Mouse (Mus musculus): Measurements from ENCODE around the gene Rtn4rl2. TPM values are rescaled to one million over a fixed set of nuclear protein-coding genes. Genes with fewer than 3 reads are reported as not detected.

The Rtn4rl2 gene
- polyA plus RNA-seq, 1 experiment: 2.7 TPM

DNA sequence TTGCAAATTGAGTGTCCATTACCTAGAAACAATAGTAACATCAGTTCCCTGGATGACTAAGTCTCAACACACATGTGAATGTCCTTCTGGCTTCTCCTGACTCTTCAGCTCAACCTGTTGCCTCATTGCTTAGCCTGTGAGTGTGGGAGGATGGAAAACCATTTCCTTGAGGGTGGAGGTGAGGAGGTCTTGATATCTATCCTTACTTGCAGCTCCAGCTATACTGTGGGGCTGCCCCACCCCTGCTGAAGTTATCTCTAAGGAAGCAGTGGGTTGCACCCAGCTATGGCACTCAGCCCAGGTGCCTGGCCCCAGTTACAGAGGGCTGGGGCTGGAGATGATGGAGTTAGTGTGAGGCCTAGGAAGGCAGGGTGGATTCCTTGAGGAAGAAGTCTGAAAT is 44.6 kb downstream of the Rtn4rl2 start:
- TF ChIP-seq CTCF (IDR thresholded peaks at IDR 0.05; ENCODE audit: control insufficient read depth, insufficient read depth, insufficient replicate concordance, low read depth, low read length) (no peak), POLR2A (IDR thresholded peaks at IDR 0.05; ENCODE audit: control insufficient read depth, low read depth, low read length) (no peak)
- Histone ChIP-seq H3K36me3 (ENCODE audit: control insufficient read depth, insufficient read depth, low read length) (no peaks in the 10 kb centered on the region), H3K27ac (ENCODE audit: control insufficient read depth, insufficient read depth, low read depth, low read length) (no peak overlapping the region), H3K4me1 (ENCODE audit: control insufficient read depth, insufficient read depth, low read length) (peaks cover 16% of the 10 kb centered on the region), H3K27me3 (ENCODE audit: control insufficient read depth, insufficient read depth, low read length) (no peaks in the 10 kb centered on the region), H3K4me3 (ENCODE audit: control insufficient read depth, low read depth, low read length) (no peak overlapping the region)

DNA sequence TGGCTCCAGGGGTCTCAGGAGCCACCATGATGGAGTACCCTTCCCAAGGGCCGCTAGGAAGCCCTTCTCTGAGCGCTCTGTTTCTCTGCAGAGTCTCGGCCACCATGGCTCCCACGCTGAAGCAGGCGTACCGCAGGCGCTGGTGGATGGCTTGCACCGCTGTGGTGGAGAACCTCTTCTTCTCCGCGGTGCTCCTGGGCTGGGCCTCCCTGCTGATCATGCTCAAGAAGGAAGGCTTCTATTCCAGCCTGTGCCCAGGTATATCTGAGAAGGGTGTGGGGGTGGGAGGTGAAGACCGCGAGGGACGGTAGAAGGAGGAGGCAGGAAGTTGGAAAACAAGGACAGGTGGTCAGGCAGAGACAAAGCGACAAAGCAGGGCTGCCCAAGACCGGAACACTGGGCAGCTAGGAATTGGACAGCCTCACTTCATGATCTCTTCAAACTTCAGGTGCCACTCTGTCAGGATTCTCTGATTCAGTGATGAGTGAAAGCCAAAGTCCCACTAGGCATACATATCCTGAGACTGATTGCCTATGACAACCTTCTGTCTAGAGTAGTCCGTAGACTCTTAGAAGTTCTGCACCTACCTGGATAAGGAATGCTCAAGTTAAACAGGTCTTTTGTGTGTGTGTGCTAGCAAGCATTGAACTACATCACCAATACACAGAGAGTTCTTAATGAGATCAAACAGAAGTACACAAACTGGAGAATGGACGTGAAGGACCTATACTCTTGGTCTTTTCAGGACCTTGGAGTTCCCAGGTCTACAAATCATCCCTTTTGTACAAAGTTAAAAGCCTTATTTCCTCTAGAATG is 45.6 kb downstream of the Rtn4rl2 start:
- Histone ChIP-seq H3K27me3 (ENCODE audit: control insufficient read depth, insufficient read depth, low read length) (no peaks in the 10 kb centered on the region), H3K4me1 (ENCODE audit: control insufficient read depth, insufficient read depth, low read length) (peaks cover 16% of the 10 kb centered on the region), H3K4me3 (ENCODE audit: control insufficient read depth, low read depth, low read length) (peak overlapping the region; percentile 76), H3K36me3 (ENCODE audit: control insufficient read depth, insufficient read depth, low read length) (no peaks in the 10 kb centered on the region), H3K27ac (ENCODE audit: control insufficient read depth, insufficient read depth, low read depth, low read length) (no peak overlapping the region)
- no peak for TF ChIP-seq POLR2A (IDR thresholded peaks at IDR 0.05; ENCODE audit: control insufficient read depth, low read depth, low read length)
- TF ChIP-seq CTCF (IDR thresholded peaks at IDR 0.05; ENCODE audit: control insufficient read depth, insufficient read depth, insufficient replicate concordance, low read depth, low read length): no peak

DNA sequence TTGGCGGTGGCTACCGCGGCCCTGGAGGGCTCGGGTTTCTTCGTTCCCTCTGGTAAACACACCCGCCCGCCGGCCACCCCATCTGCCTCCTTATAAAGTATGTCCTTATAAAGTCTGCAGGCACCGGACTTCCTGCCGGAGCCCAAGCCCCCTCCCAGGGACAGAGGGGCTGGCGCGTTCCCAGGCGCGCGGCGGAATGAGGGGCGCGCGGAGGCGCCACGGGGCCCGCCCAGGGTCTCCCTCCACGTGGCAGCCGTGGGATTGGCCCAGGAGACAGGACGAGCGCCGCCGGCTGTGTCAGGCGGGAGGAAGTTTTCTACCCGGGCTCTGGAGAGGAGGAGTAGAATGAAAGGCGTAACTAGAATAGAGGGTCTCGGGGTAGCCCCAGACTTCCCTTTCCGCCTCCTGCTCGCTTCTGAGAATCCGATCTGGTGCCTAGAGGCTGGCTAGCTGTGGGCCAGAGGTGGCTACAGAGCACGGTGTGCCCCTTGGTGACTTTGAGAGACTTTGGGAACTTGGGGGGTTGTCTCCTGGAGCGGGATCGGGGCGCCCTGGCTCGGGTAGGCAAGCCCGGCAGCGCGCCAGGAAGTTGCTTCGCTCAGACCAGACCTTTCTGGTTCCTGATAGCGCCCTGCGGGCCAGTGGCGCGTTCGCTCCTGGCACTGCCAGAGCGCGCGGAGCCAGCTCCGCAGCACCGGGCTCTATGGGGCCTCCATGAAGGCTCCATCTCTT is 46.3 kb downstream of the Rtn4rl2 start:
- Histone ChIP-seq H3K36me3 (ENCODE audit: control insufficient read depth, insufficient read depth, low read length) (no peaks in the 10 kb centered on the region), H3K27me3 (ENCODE audit: control insufficient read depth, insufficient read depth, low read length) (no peaks in the 10 kb centered on the region), H3K4me1 (ENCODE audit: control insufficient read depth, insufficient read depth, low read length) (peaks cover 16% of the 10 kb centered on the region), H3K27ac (ENCODE audit: control insufficient read depth, insufficient read depth, low read depth, low read length) (no peak overlapping the region), H3K4me3 (ENCODE audit: control insufficient read depth, low read depth, low read length) (peak overlapping the region; percentile 76)
- TF ChIP-seq POLR2A (IDR thresholded peaks at IDR 0.05; ENCODE audit: control insufficient read depth, low read depth, low read length): no peak
- TF ChIP-seq CTCF (IDR thresholded peaks at IDR 0.05; ENCODE audit: control insufficient read depth, insufficient read depth, insufficient replicate concordance, low read depth, low read length): no peak

GRCm38 (mm10) chr2:84838993-84839980 is 47.2 kb downstream of the Rtn4rl2 start:
- H3K27ac ChIP-seq (ENCODE audit: control insufficient read depth, insufficient read depth, low read depth, low read length): no peak overlapping the region
- no peak for TF ChIP-seq POLR2A (IDR thresholded peaks at IDR 0.05; ENCODE audit: control insufficient read depth, low read depth, low read length)
- H3K4me3 ChIP-seq (ENCODE audit: control insufficient read depth, low read depth, low read length): peak overlapping the region; percentile 76
- no peaks in the 10 kb centered on the region for H3K36me3 ChIP-seq (ENCODE audit: control insufficient read depth, insufficient read depth, low read length)
- H3K27me3 ChIP-seq (ENCODE audit: control insufficient read depth, insufficient read depth, low read length): no peaks in the 10 kb centered on the region
- H3K4me1 ChIP-seq (ENCODE audit: control insufficient read depth, insufficient read depth, low read length): peaks cover 16% of the 10 kb centered on the region

DNA sequence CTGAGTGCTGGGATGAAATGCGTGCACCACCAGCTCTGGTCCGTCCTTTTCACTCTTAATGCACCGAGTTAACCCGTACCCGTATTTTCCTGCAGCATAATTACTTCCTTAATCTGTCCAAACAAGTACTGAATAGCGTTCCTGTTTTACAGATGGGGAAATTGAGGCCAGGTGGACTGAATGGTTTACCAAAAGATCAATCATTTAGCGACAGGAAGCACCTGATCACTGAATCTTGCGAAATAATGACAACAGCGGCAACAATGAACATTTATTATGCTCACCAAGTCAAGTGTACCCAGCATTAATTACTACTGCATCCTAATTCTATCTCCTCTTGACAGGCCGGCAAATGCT is 47.9 kb downstream of the Rtn4rl2 start, which contains the start of gene Slc43a1:
Gene Slc43a1 (plus strand): TSS at position 258 of the 357 bp plus-strand sequence.
- H3K27me3 ChIP-seq (ENCODE audit: control insufficient read depth, insufficient read depth, low read length): no peaks in the 10 kb centered on the region
- peaks cover 16% of the 10 kb centered on the region for H3K4me1 ChIP-seq (ENCODE audit: control insufficient read depth, insufficient read depth, low read length)
- peak within 1 kb of the TSS; percentile 33 for H3K4me3 ChIP-seq (ENCODE audit: control insufficient read depth, low read depth, low read length)
- no peaks in the 10 kb centered on the region for H3K36me3 ChIP-seq (ENCODE audit: control insufficient read depth, insufficient read depth, low read length)
- no peak for TF ChIP-seq CTCF (IDR thresholded peaks at IDR 0.05; ENCODE audit: control insufficient read depth, insufficient read depth, insufficient replicate concordance, low read depth, low read length)
- TF ChIP-seq POLR2A (IDR thresholded peaks at IDR 0.05; ENCODE audit: control insufficient read depth, low read depth, low read length): no peak
- no peak within 1 kb of the TSS for H3K27ac ChIP-seq (ENCODE audit: control insufficient read depth, insufficient read depth, low read depth, low read length)

- TF ChIP-seq POLR2A (IDR thresholded peaks at IDR 0.05; ENCODE audit: control insufficient read depth, low read depth, low read length) (no peak), CTCF (IDR thresholded peaks at IDR 0.05; ENCODE audit: control insufficient read depth, insufficient read depth, insufficient replicate concordance, low read depth, low read length) (no peak)
- Histone ChIP-seq H3K4me1 (ENCODE audit: control insufficient read depth, insufficient read depth, low read length) (peaks cover 16% of the 10 kb centered on the region), H3K36me3 (ENCODE audit: control insufficient read depth, insufficient read depth, low read length) (no peaks in the 10 kb centered on the region), H3K27ac (ENCODE audit: control insufficient read depth, insufficient read depth, low read depth, low read length) (no peak overlapping the region), H3K27me3 (ENCODE audit: control insufficient read depth, insufficient read depth, low read length) (no peaks in the 10 kb centered on the region), H3K4me3 (ENCODE audit: control insufficient read depth, low read depth, low read length) (no peak overlapping the region)
Measured at GRCm38 (mm10) chr2:84837817-84838592, 48.5 kb downstream of the Rtn4rl2 start.
